Mouse (Mus musculus) stomach, embryonic 14.5 days (tissue): ENCODE results near the gene Aoah. TPM values are rescaled to one million over a fixed set of nuclear protein-coding genes. Genes with fewer than 3 reads are reported as not detected.

Experiments used
- ATAC-seq: fragments of 200-750 bp; cut with Nextera tagmentation; 2 replicates; pipeline ENCODE4 v1.8.0; 2017; ENCODE audit warnings: low read depth, moderate TSS enrichment; ENCODE audit not compliant: insufficient number of reproducible peaks, insufficient read depth, low FRiP score
- H3K27ac ChIP-seq: fragments of 300-500 bp; sonication (generic); 2 replicates; pipeline ENCODE4 v1.5.1; 2014; ENCODE audit warnings: mild to moderate bottlenecking, low read length, moderate library complexity, mixed read lengths
- H3K27me3 ChIP-seq: fragments of 300-500 bp; sonication (generic); 2 replicates; pipeline ENCODE4 v1.6.1; 2014; ENCODE audit warnings: low read length, control low read depth, mixed read lengths; ENCODE audit not compliant: control insufficient read depth, insufficient read depth
- H3K36me3 ChIP-seq: fragments of 300-500 bp; sonication (generic); 2 replicates; pipeline ENCODE4 v1.6.1; 2014; ENCODE audit warnings: mild to moderate bottlenecking, control low read depth, low read length, moderate library complexity, mixed read lengths; ENCODE audit not compliant: control insufficient read depth, insufficient read depth
- H3K4me1 ChIP-seq: fragments of 300-500 bp; sonication (generic); 2 replicates; pipeline ENCODE4 v1.6.1; 2014; ENCODE audit warnings: low read length, control low read depth, mixed read lengths; ENCODE audit not compliant: control insufficient read depth, insufficient read depth
- H3K4me2 ChIP-seq: fragments of 300-500 bp; sonication (generic); replicated peaks from 2 replicates; pipeline ENCODE4 v1.6.1; 2014; ENCODE audit warnings: low read depth, low read length, control low read depth
- H3K4me3 ChIP-seq: fragments of 300-500 bp; sonication (generic); 2 replicates; pipeline ENCODE4 v1.5.1; 2014; ENCODE audit warnings: low read depth, low read length, control low read depth
- H3K9ac ChIP-seq: fragments of 300-500 bp; sonication (generic); replicated peaks from 2 replicates; pipeline ENCODE4 v1.6.1; 2014; ENCODE audit warnings: low read depth, mild to moderate bottlenecking, control low read depth, low read length, moderate library complexity, mixed read lengths
- H3K9me3 ChIP-seq: fragments of 300-500 bp; sonication (generic); 2 replicates; pipeline ENCODE4 v1.6.1; 2016; ENCODE audit warnings: low read depth, low read length, control low read depth; ENCODE audit not compliant: control insufficient read depth
- WGBS: fragments of 180-500 bp; shearing (Covaris S2); extraction: QIAGEN DNeasy Blood & Tissue Kit; methylation state at CpG from one replicate; pipeline ENCODE4 v1.1.7; 2014; 5-methylcytosine and 5-hydroxymethylcytosine counted together
- polyA plus RNA-seq: library from polyadenylated mRNA; unstranded; fragments of >200 nt; fragmentation: Nextera tagmentation; extraction: Ambion mirVana; gene quantifications from 2 replicates; pipeline ENCODE4 v1.2.1, GENCODE M21; 2014

The Aoah gene
- polyA plus RNA-seq, 1 experiment from 2014 or later, result 1.8 TPM

- Histone ChIP-seq H3K4me1 (no peaks in the 10 kb centered on the region), H3K27ac (no peak overlapping the region), H3K27me3 (no peaks in the 10 kb centered on the region), H3K9ac (no peak overlapping the region), H3K4me3 (no peak overlapping the region), H3K9me3 (no peaks in the 10 kb centered on the region), H3K36me3 (no peaks in the 10 kb centered on the region), H3K4me2 (no peak overlapping the region)
- no peak for ATAC-seq
Measured at GRCm38 (mm10) chr13:20936016-20936415, 142.1 kb downstream of the Aoah start.

GRCm38 (mm10) chr13:20937452-20937851 is 143.5 kb downstream of the Aoah start:
- Histone ChIP-seq H3K27me3 (no peaks in the 10 kb centered on the region), H3K4me2 (no peak overlapping the region), H3K36me3 (no peaks in the 10 kb centered on the region), H3K9me3 (no peaks in the 10 kb centered on the region), H3K4me1 (no peaks in the 10 kb centered on the region), H3K9ac (no peak overlapping the region), H3K27ac (no peak overlapping the region), H3K4me3 (no peak overlapping the region)
- no peak for ATAC-seq
- WGBS, result 29% methylated on average over 5 of the region's 5 CpGs

GRCm38 (mm10) chr13:20939099-20939498 is 145.2 kb downstream of the Aoah start:
- no peaks in the 10 kb centered on the region for H3K9me3 ChIP-seq
- no peak overlapping the region for H3K9ac ChIP-seq
- H3K4me3 ChIP-seq, result no peak overlapping the region
- no peaks in the 10 kb centered on the region for H3K4me1 ChIP-seq
- ATAC-seq, result no peak
- no peak overlapping the region for H3K27ac ChIP-seq
- no peaks in the 10 kb centered on the region for H3K27me3 ChIP-seq
- 77% methylated on average over 6 of the region's 6 CpGs for WGBS
- H3K36me3 ChIP-seq, result no peaks in the 10 kb centered on the region
- H3K4me2 ChIP-seq, result no peak overlapping the region

- 53% methylated on average over 6 of the region's 6 CpGs for WGBS
- H3K4me2 ChIP-seq, result no peak overlapping the region
- H3K27ac ChIP-seq, result no peak overlapping the region
- H3K36me3 ChIP-seq, result no peaks in the 10 kb centered on the region
- no peaks in the 10 kb centered on the region for H3K27me3 ChIP-seq
- H3K9me3 ChIP-seq, result no peaks in the 10 kb centered on the region
- no peak for ATAC-seq
- no peaks in the 10 kb centered on the region for H3K4me1 ChIP-seq
- no peak overlapping the region for H3K9ac ChIP-seq
- no peak overlapping the region for H3K4me3 ChIP-seq
Measured at GRCm38 (mm10) chr13:20940389-20940788, 146.5 kb downstream of the Aoah start.

GRCm38 (mm10) chr13:20941707-20942106 is 147.8 kb downstream of the Aoah start:
- Histone ChIP-seq H3K27me3 (no peaks in the 10 kb centered on the region), H3K4me1 (no peaks in the 10 kb centered on the region), H3K9ac (no peak overlapping the region), H3K9me3 (no peaks in the 10 kb centered on the region), H3K36me3 (no peaks in the 10 kb centered on the region), H3K4me3 (no peak overlapping the region), H3K4me2 (no peak overlapping the region), H3K27ac (no peak overlapping the region)
- ATAC-seq, result no peak
- 91% methylated on average over 4 of the region's 4 CpGs for WGBS

- H3K9ac ChIP-seq, result no peak overlapping the region
- no peak overlapping the region for H3K4me2 ChIP-seq
- 88% methylated on average over 3 of the region's 3 CpGs for WGBS
- H3K27ac ChIP-seq, result no peak overlapping the region
- ATAC-seq, result no peak
- no peaks in the 10 kb centered on the region for H3K36me3 ChIP-seq
- H3K4me3 ChIP-seq, result no peak overlapping the region
- H3K4me1 ChIP-seq, result no peaks in the 10 kb centered on the region
- H3K27me3 ChIP-seq, result no peaks in the 10 kb centered on the region
- no peaks in the 10 kb centered on the region for H3K9me3 ChIP-seq
Measured at GRCm38 (mm10) chr13:20963086-20963485, 169.2 kb downstream of the Aoah start.

GRCm38 (mm10) chr13:20981234-20982230 is 187.6 kb downstream of the Aoah start:
- Histone ChIP-seq H3K36me3 (no peaks in the 10 kb centered on the region), H3K4me1 (no peaks in the 10 kb centered on the region), H3K4me2 (no peak overlapping the region), H3K4me3 (no peak overlapping the region), H3K9ac (no peak overlapping the region), H3K27ac (no peak overlapping the region), H3K27me3 (no peaks in the 10 kb centered on the region), H3K9me3 (no peaks in the 10 kb centered on the region)
- no peak for ATAC-seq
- WGBS, result 82% methylated on average over 8 of the region's 8 CpGs

- Histone ChIP-seq H3K4me1 (no peaks in the 10 kb centered on the region), H3K27ac (no peak overlapping the region), H3K36me3 (no peaks in the 10 kb centered on the region), H3K9ac (no peak overlapping the region), H3K9me3 (no peaks in the 10 kb centered on the region), H3K4me3 (no peak overlapping the region), H3K4me2 (no peak overlapping the region), H3K27me3 (no peaks in the 10 kb centered on the region)
- no peak for ATAC-seq
Measured at GRCm38 (mm10) chr13:20985510-20985909, 191.6 kb downstream of the Aoah start.

- H3K4me2 ChIP-seq, result no peak overlapping the region
- no peaks in the 10 kb centered on the region for H3K36me3 ChIP-seq
- no peaks in the 10 kb centered on the region for H3K4me1 ChIP-seq
- H3K27ac ChIP-seq, result no peak overlapping the region
- ATAC-seq, result no peak
- H3K9ac ChIP-seq, result no peak overlapping the region
- H3K27me3 ChIP-seq, result no peaks in the 10 kb centered on the region
- no peaks in the 10 kb centered on the region for H3K9me3 ChIP-seq
- no peak overlapping the region for H3K4me3 ChIP-seq
Measured at GRCm38 (mm10) chr13:20985961-20986360, 192.0 kb downstream of the Aoah start.
